Mouse (Mus musculus) intestine, embryonic 16.5 days (tissue): Measurements from ENCODE around the gene Epb41l2. TPM values are rescaled to one million over a fixed set of nuclear protein-coding genes. Genes with fewer than 3 reads are reported as not detected.

ENCODE experiments used
- ATAC-seq: fragments of 200-750 bp; cut with Nextera tagmentation; 2 replicates; pipeline ENCODE4 v1.8.0; 2017; ENCODE audit warnings: moderate TSS enrichment, moderate library complexity
- H3K27ac ChIP-seq: fragments of 300-500 bp; sonication (generic); 2 replicates; pipeline ENCODE4 v1.5.1; 2014; ENCODE audit warnings: mild to moderate bottlenecking, low read length
- H3K27me3 ChIP-seq: fragments of 300-500 bp; sonication (generic); replicated peaks from 2 replicates; pipeline ENCODE4 v1.6.1; 2014; ENCODE audit warnings: low read length, control low read depth, mixed read lengths; ENCODE audit not compliant: control insufficient read depth, insufficient read depth
- H3K36me3 ChIP-seq: fragments of 300-500 bp; sonication (generic); 2 replicates; pipeline ENCODE4 v1.6.1; 2014; ENCODE audit warnings: low read length, control low read depth; ENCODE audit not compliant: control insufficient read depth, insufficient read depth
- H3K4me1 ChIP-seq: fragments of 300-500 bp; sonication (generic); 2 replicates; pipeline ENCODE4 v1.6.1; 2014; ENCODE audit warnings: low read length, control low read depth, mixed read lengths; ENCODE audit not compliant: control insufficient read depth, insufficient read depth
- H3K4me2 ChIP-seq: fragments of 300-500 bp; sonication (generic); 2 replicates; pipeline ENCODE4 v1.6.1; 2014; ENCODE audit warnings: low read depth, low read length, control low read depth
- H3K4me3 ChIP-seq: fragments of 300-500 bp; sonication (generic); 2 replicates; pipeline ENCODE4 v1.5.1; 2014; ENCODE audit warnings: mild to moderate bottlenecking, low read length
- H3K9ac ChIP-seq: fragments of 300-500 bp; sonication (generic); 2 replicates; pipeline ENCODE4 v1.6.1; 2014; ENCODE audit warnings: low read depth, low read length
- H3K9me3 ChIP-seq: fragments of 300-500 bp; sonication (generic); 2 replicates; pipeline ENCODE4 v1.6.1; 2016; ENCODE audit warnings: low read length, control low read depth; ENCODE audit not compliant: control insufficient read depth
- WGBS: fragments of 180-500 bp; shearing (Covaris S2); extraction: QIAGEN DNeasy Blood & Tissue Kit; methylation state at CpG from one replicate; pipeline ENCODE4 v1.1.7; 2014; 5-methylcytosine and 5-hydroxymethylcytosine counted together
- polyA plus RNA-seq: library from polyadenylated mRNA; unstranded; fragments of >200 nt; fragmentation: Nextera tagmentation; extraction: Ambion mirVana; gene quantifications from 2 replicates; pipeline ENCODE4 v1.2.1, GENCODE M21; 2015

The Epb41l2 gene
- polyA plus RNA-seq, 1 experiment from 2014 or later, result 34.6 TPM

DNA sequence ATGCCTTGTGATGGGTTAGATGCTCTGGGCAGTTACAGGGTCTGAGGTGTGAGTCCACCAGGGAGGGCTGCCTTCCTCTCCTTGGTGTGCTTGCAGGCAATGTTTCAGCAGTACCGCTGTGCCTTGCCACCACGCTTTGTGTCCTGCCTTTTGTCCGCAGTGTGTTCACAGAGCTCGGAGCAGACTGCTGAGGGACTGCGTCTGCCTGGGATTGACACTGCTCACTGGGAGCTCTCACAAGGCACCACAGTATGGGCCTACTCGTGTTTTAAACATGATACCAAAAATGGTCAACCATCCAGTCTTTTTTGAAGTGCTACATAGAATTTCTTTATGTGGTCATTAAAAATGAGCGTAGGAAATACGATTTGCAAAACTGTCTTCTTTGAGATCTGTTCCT, 164.1 kb downstream of the Epb41l2 start:
- Histone ChIP-seq H3K4me1 (no peaks in the 10 kb centered on the region), H3K36me3 (no peaks in the 10 kb centered on the region), H3K27me3 (no peaks in the 10 kb centered on the region), H3K9me3 (no peaks in the 10 kb centered on the region), H3K9ac (no peak overlapping the region), H3K27ac (no peak overlapping the region), H3K4me2 (no peak overlapping the region), H3K4me3 (no peak overlapping the region)
- WGBS, result 90% methylated on average over 8 of the region's 8 CpGs
- no peak for ATAC-seq

DNA sequence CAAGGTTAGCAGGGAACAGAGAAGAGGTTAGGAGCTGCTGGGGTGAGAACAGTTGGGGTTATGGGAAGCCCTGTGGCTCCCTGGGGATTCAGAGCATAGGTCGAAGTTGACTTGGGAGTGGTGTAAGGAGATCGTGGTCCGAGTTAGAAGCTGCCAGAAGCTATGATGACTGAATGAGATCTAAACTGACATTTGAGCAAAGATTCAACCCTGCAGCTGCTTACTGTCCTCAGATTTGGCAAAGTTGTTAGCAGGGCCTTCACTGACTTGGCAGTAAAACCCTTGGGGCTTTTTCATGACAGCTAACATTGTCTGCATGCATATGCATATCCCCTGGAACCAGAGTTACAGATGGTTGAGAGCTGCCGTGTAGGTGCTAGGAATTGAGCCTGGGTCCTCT, 166.6 kb downstream of the Epb41l2 start:
- H3K4me2 ChIP-seq, result no peak overlapping the region
- no peaks in the 10 kb centered on the region for H3K36me3 ChIP-seq
- WGBS, result 71% methylated on average over 4 of the region's 4 CpGs
- no peak overlapping the region for H3K9ac ChIP-seq
- no peak for ATAC-seq
- H3K4me3 ChIP-seq, result no peak overlapping the region
- no peaks in the 10 kb centered on the region for H3K9me3 ChIP-seq
- H3K27me3 ChIP-seq, result no peaks in the 10 kb centered on the region
- no peak overlapping the region for H3K27ac ChIP-seq
- H3K4me1 ChIP-seq, result no peaks in the 10 kb centered on the region

DNA sequence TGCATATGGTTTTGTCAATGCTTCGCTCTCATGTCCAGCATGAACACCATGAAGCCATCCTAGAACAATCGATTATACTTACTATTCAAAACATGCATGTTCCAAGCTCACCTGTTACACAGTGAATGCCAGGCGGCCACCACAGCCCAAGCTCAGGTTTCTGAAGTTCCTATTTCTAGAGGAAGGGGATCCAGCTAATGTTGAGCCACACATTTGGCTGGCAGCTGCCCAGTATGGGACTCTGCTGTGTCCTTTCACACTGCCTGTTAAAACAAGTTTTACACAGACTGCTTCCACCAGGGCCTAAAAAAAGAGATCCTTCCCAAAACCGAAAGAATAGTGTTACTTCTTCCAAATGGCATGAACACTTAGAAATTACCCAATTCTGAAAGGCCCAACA, 167.0 kb downstream of the Epb41l2 start:
- 96% methylated on average over 4 of the region's 4 CpGs for WGBS
- no peaks in the 10 kb centered on the region for H3K36me3 ChIP-seq

DNA sequence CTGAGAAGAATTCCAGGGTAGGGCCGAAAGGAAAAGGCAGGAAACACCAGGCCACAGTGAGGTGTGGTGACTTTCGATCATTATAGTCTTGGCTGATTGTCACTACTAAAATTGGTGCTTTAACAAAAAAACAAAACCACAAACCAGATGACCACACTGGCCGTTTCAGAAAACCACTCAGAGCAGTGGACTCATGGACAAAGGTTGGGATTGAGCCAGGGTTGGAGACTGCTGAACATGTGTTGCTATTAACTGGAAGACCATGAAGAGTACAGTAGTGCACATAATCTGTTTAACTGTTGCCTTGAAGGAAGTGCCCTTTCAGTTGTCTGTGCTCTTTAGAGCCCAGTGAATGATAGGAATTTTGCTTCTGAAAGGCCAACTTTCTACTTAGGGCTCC, 167.5 kb downstream of the Epb41l2 start:
- ATAC-seq, result no peak

More for the DNA sequence above, 167.0 kb downstream of the Epb41l2 start:
- ATAC-seq, result no peak
- Histone ChIP-seq H3K27me3 (no peaks in the 10 kb centered on the region), H3K27ac (no peak overlapping the region), H3K9ac (no peak overlapping the region), H3K4me2 (no peak overlapping the region), H3K9me3 (no peaks in the 10 kb centered on the region), H3K4me1 (no peaks in the 10 kb centered on the region), H3K4me3 (no peak overlapping the region)

DNA sequence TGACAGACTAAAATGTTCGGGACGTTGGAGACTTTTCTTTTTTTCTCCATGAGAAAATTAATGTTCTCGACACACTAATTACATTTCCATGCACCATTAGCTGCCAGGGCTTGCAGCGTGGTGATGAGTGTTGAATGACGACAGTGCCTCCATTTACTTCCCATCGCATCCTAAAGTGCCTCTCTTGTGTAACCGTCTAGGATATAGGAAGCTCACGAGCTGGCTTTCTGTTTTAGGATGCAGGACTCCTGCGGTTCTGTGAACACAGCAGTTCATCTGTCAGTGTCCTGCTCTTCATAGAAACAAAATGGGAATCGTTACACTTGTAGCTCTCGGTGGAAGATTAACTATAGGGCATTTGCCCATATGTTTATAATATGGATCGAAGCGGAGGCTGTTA, 171.7 kb downstream of the Epb41l2 start:
- no peak for ATAC-seq
- no peak overlapping the region for H3K4me3 ChIP-seq
- no peak overlapping the region for H3K4me2 ChIP-seq
- H3K27ac ChIP-seq, result no peak overlapping the region
- H3K9ac ChIP-seq, result no peak overlapping the region
- no peaks in the 10 kb centered on the region for H3K36me3 ChIP-seq
- no peaks in the 10 kb centered on the region for H3K9me3 ChIP-seq
- 64% methylated on average over 13 of the region's 13 CpGs for WGBS
- 0 out of 2 replicates have a peak, but pooled peaks cover 3% of the 10 kb centered on the region for H3K4me1 ChIP-seq
- no peaks in the 10 kb centered on the region for H3K27me3 ChIP-seq

More for the DNA sequence above, 167.5 kb downstream of the Epb41l2 start:
- no peak overlapping the region for H3K4me2 ChIP-seq
- WGBS, result 79% methylated on average over 3 of the region's 3 CpGs
- H3K9ac ChIP-seq, result no peak overlapping the region
- H3K36me3 ChIP-seq, result no peaks in the 10 kb centered on the region
- no peaks in the 10 kb centered on the region for H3K4me1 ChIP-seq
- no peaks in the 10 kb centered on the region for H3K9me3 ChIP-seq
- no peaks in the 10 kb centered on the region for H3K27me3 ChIP-seq
- H3K4me3 ChIP-seq, result no peak overlapping the region
- no peak overlapping the region for H3K27ac ChIP-seq

DNA sequence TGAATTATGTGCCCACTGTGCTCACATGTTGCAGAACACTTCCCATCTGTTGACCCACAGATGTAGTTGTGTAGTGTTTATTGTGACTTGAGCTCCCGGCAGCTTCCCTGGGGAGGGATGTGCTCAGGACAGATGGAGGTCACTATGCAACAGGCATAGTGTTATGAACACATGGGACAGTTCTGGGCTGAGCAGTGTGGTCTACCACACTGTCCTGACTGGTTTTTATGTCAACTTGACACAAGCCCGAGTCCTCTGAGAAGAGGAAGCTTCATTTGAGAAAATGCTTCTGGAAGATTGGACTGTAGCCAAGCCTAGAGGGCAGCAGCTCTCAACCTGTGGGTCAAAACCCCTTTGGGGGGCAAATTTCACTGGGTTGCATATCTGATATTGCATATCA, 173.5 kb downstream of the Epb41l2 start:
- H3K4me2 ChIP-seq, result no peak overlapping the region
- H3K9ac ChIP-seq, result no peak overlapping the region
- H3K27ac ChIP-seq, result no peak overlapping the region
- no peaks in the 10 kb centered on the region for H3K36me3 ChIP-seq
- H3K4me3 ChIP-seq, result no peak overlapping the region
- 51% methylated on average over 2 of the region's 2 CpGs for WGBS
- H3K9me3 ChIP-seq, result no peaks in the 10 kb centered on the region
- 0 out of 2 replicates have a peak, but pooled peaks cover 3% of the 10 kb centered on the region for H3K4me1 ChIP-seq
- no peak for ATAC-seq
- no peaks in the 10 kb centered on the region for H3K27me3 ChIP-seq

DNA sequence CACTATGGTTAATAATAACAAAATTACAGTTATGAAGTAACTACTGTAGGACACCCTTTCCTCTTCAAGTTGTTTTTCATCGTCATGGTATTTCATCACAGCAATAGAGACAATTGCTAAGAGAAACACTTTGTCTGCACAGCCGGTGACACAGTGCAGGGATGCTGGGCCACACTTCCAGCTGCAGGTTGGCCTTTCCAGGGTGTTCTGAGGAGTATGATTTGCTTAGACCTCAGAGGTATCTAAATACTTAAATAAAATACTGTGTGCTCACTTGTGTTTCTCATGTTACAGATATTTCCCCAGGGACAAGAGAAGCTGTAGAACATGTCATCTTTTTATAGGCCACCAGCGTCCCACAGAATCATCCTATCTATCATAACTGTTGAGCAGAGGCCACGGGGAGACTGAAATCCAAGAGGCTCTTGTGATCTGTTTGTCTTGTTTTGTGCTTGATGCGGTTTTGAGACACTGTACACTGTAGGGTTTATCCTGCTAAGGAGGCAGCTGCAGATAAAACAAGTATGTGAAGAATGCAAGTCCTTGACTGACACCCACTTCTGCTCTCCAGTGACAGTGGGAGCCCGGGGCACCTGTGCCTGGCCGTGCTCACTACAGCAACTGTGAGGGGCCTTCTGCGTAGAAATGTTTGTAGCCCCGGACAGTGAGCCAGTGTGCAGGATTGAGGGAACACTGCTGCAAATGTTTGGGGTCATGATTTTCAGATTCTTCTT, 174.1 kb downstream of the Epb41l2 start:
- H3K4me1 ChIP-seq, result 0 out of 2 replicates have a peak, but pooled peaks cover 3% of the 10 kb centered on the region
- no peak overlapping the region for H3K27ac ChIP-seq
- H3K9ac ChIP-seq, result no peak overlapping the region
- H3K9me3 ChIP-seq, result no peaks in the 10 kb centered on the region
- ATAC-seq, result no peak
- WGBS, result 64% methylated on average over 9 of the region's 9 CpGs
- no peaks in the 10 kb centered on the region for H3K27me3 ChIP-seq
- H3K4me2 ChIP-seq, result no peak overlapping the region
- H3K4me3 ChIP-seq, result no peak overlapping the region
- H3K36me3 ChIP-seq, result no peaks in the 10 kb centered on the region

DNA sequence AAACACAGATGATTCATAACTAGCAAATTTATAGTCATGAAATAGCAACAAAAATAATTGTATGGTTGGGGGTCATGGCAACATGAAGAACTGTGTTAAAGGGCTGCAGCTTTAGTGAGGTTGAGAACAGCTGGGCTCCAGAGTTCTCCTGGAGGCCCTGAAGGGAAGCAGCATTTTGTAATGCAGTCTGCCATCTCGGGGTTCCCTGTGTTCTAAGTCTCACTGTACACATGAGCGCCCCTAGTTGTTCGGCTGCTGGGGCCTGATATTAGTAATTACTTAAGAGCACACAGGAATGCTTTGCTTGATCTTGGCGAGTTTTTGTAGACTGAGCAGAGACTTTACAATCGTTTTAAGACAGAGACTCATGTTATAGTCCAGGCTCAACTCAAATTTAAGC, 174.9 kb downstream of the Epb41l2 start:
- Histone ChIP-seq H3K4me1 (0 out of 2 replicates have a peak, but pooled peaks cover 3% of the 10 kb centered on the region), H3K27me3 (no peaks in the 10 kb centered on the region), H3K9me3 (no peaks in the 10 kb centered on the region), H3K4me2 (0 out of 2 replicates have a peak overlapping the region, but pooled peaks have one; percentile 14), H3K9ac (no peak overlapping the region), H3K36me3 (no peaks in the 10 kb centered on the region), H3K27ac (no peak overlapping the region), H3K4me3 (no peak overlapping the region; the same call in 1 of the 2 replicates)
- 89% methylated on average over 5 of the region's 5 CpGs for WGBS
- no peak for ATAC-seq

DNA sequence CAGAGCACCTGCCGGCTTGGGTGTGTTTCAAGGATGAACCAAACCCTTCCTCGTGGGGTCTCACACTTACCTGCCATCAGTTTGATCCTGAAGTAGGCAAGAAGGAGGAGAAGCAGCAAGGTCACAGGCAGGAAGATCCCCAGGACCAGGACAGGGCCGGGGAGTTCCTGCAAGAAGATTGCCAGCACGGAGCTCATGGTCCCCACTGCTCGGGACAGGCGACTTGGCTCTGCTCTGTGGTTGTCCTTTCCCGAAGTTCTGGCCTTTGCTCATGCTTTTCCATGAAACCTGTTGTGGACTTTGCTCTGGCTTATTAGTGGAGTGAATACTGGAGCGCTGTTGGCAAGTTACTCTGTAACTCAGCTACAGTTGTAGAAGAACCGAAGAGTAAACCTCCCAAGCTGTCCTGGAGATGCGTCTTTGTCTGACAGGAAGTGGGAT, 176.3 kb downstream of the Epb41l2 start, which contains the start of gene Smlr1:
Smlr1 (minus strand) TSS at position 377 of the 441 bp plus-strand sequence.
- 0 out of 2 replicates have a peak, but pooled peaks cover 3% of the 10 kb centered on the region for H3K4me1 ChIP-seq
- H3K27ac ChIP-seq, result peak within 1 kb of the TSS; percentile 75
- WGBS, result 86% methylated on average over 10 of the region's 10 CpGs
- H3K4me2 ChIP-seq, result peak within 1 kb of the TSS; percentile 14; the same call in 1 of the 2 replicates
- H3K9me3 ChIP-seq, result no peaks in the 10 kb centered on the region
- peak within 1 kb of the TSS; percentile 27 for H3K4me3 ChIP-seq
- H3K27me3 ChIP-seq, result no peaks in the 10 kb centered on the region
- no peaks in the 10 kb centered on the region for H3K36me3 ChIP-seq
- ATAC-seq, result peak; percentile 58
- H3K9ac ChIP-seq, result peak within 1 kb of the TSS; percentile 35; the same call in 1 of the 2 replicates
